Mouse (Mus musculus): Measurements from ENCODE around the gene Zcwpw1.

The Zcwpw1 gene

GRCm38 (mm10) chr5:137784546-137784945, 3.1 kb upstream of the Zcwpw1 start:
- DNase-seq (ENCODE audit: low spot score in 2 of 2): no peak

GRCm38 (mm10) chr5:137785164-137786031, 2.2 kb upstream of the Zcwpw1 start:
- peak; percentile 58 for DNase-seq (ENCODE audit: low spot score in 2 of 2)

- DNase-seq (ENCODE audit: low spot score in 2 of 2): peak; percentile 95 to 99
Observed at GRCm38 (mm10) chr5:137786109-137786942, 1.3 kb upstream of the Zcwpw1 start.

GRCm38 (mm10) chr5:137788171-137788570, 573 bp downstream of the Zcwpw1 start:
- peak in 1 of 2 experiments; percentile 44 for DNase-seq (ENCODE audit: low spot score in 2 of 2)

GRCm38 (mm10) chr5:137788946-137789531, 1.4 kb downstream of the Zcwpw1 start:
- DNase-seq (ENCODE audit: low spot score in 2 of 2): no peak

GRCm38 (mm10) chr5:137791553-137791952, 4.0 kb downstream of the Zcwpw1 start:
- DNase-seq (ENCODE audit: low spot score in 2 of 2): no peak

- DNase-seq (ENCODE audit: low spot score in 2 of 2): no peak
Observed at GRCm38 (mm10) chr5:137796606-137797005, 9.0 kb downstream of the Zcwpw1 start.

- no peak for DNase-seq (ENCODE audit: low spot score in 2 of 2)
Observed at GRCm38 (mm10) chr5:137800917-137801316, 13.3 kb downstream of the Zcwpw1 start.

GRCm38 (mm10) chr5:137806158-137806557, 18.6 kb downstream of the Zcwpw1 start:
- no peak for DNase-seq (ENCODE audit: low spot score in 2 of 2)

- no peak for DNase-seq (ENCODE audit: low spot score in 2 of 2)
Observed at GRCm38 (mm10) chr5:137808316-137808715, 20.7 kb downstream of the Zcwpw1 start.

- no peak for DNase-seq (ENCODE audit: low spot score in 2 of 2)
Observed at GRCm38 (mm10) chr5:137817466-137818222, 30.0 kb downstream of the Zcwpw1 start.

- no peak for DNase-seq (ENCODE audit: low spot score in 2 of 2)
Observed at GRCm38 (mm10) chr5:137822126-137822525, 34.5 kb downstream of the Zcwpw1 start.

- no peak for DNase-seq (ENCODE audit: low spot score in 2 of 2)
Observed at GRCm38 (mm10) chr5:137822602-137823001, 35.0 kb downstream of the Zcwpw1 start.

GRCm38 (mm10) chr5:137823455-137824045, 36.0 kb downstream of the Zcwpw1 start:
- no peak for DNase-seq (ENCODE audit: low spot score in 2 of 2)

GRCm38 (mm10) chr5:137825030-137825429, 37.4 kb downstream of the Zcwpw1 start:
- no peak for DNase-seq (ENCODE audit: low spot score in 2 of 2)

- no peak for DNase-seq (ENCODE audit: low spot score in 2 of 2)
Observed at GRCm38 (mm10) chr5:137825971-137826370, 38.4 kb downstream of the Zcwpw1 start.

GRCm38 (mm10) chr5:137826421-137826820, 38.8 kb downstream of the Zcwpw1 start:
- no peak for DNase-seq (ENCODE audit: low spot score in 2 of 2)

- no peak for DNase-seq (ENCODE audit: low spot score in 2 of 2)
Observed at GRCm38 (mm10) chr5:137828694-137829093, 41.1 kb downstream of the Zcwpw1 start.

GRCm38 (mm10) chr5:137830238-137830637, 42.6 kb downstream of the Zcwpw1 start:
- DNase-seq (ENCODE audit: low spot score in 2 of 2): no peak

- DNase-seq (ENCODE audit: low spot score in 2 of 2): no peak
Observed at GRCm38 (mm10) chr5:137831106-137831505, 43.5 kb downstream of the Zcwpw1 start.

GRCm38 (mm10) chr5:137831506-137831905, 43.9 kb downstream of the Zcwpw1 start:
- DNase-seq (ENCODE audit: low spot score in 2 of 2): no peak

All from spleen, postnatal 10 days (tissue).